Mouse (Mus musculus): ENCODE data around the gene Retreg2.

Retreg2 gene

GRCm38 (mm10) chr1:75168472-75169464 lies 26.2 kb downstream of the Retreg2 start, which contains the start of gene Zfand2b:
Gene Zfand2b (plus strand): TSS chr1:75168646.
- DNase-seq (ENCODE audit: low spot score in 2 of 2), result peak; percentile 81 to 93

GRCm38 (mm10) chr1:75179334-75180104 lies 36.9 kb downstream of the Retreg2 start:
- peak; percentile 42 to 86 for DNase-seq (ENCODE audit: low spot score in 2 of 2)

GRCm38 (mm10) chr1:75180105-75180590 lies 37.6 kb downstream of the Retreg2 start, which contains the start of gene Abcb6:
Gene Abcb6 (minus strand): TSS chr1:75180392.
- DNase-seq (ENCODE audit: low spot score in 2 of 2), result peak; percentile 68 to 85

- DNase-seq (ENCODE audit: low spot score in 2 of 2), result no peak
Measured at GRCm38 (mm10) chr1:75180741-75181140, 38.2 kb downstream of the Retreg2 start.

GRCm38 (mm10) chr1:75181377-75181870 lies 38.8 kb downstream of the Retreg2 start:
- no peak for DNase-seq (ENCODE audit: low spot score in 2 of 2)

- no peak for DNase-seq (ENCODE audit: low spot score in 2 of 2)
Measured at GRCm38 (mm10) chr1:75182160-75182559, 39.6 kb downstream of the Retreg2 start.

- no peak for DNase-seq (ENCODE audit: low spot score in 2 of 2)
Measured at GRCm38 (mm10) chr1:75185495-75185894, 42.9 kb downstream of the Retreg2 start.

- no peak for DNase-seq (ENCODE audit: low spot score in 2 of 2)
Measured at GRCm38 (mm10) chr1:75187126-75187525, 44.5 kb downstream of the Retreg2 start.

GRCm38 (mm10) chr1:75187914-75188483 lies 45.4 kb downstream of the Retreg2 start:
- DNase-seq (ENCODE audit: low spot score in 2 of 2), result no peak

- no peak for DNase-seq (ENCODE audit: low spot score in 2 of 2)
Measured at GRCm38 (mm10) chr1:75190577-75190976, 48.0 kb downstream of the Retreg2 start.

- DNase-seq (ENCODE audit: low spot score in 2 of 2), result no peak
Measured at GRCm38 (mm10) chr1:75191258-75191621, 48.7 kb downstream of the Retreg2 start.

GRCm38 (mm10) chr1:75191622-75192402 lies 49.2 kb downstream of the Retreg2 start, which contains the start of the genes Ankzf1 and Atg9a:
Gene Ankzf1 (plus strand): TSS chr1:75192151.
Gene Atg9a (minus strand): TSS chr1:75192196.
- peak; percentile 77 to 88 for DNase-seq (ENCODE audit: low spot score in 2 of 2)

GRCm38 (mm10) chr1:75192452-75192851 lies 49.9 kb downstream of the Retreg2 start:
- no peak for DNase-seq (ENCODE audit: low spot score in 2 of 2)
